ENCODE assay signal across 7 mouse cellular contexts in genomic region chr16:87307109-87307735, GRCm38 (mm10). TPM values are rescaled to one million over a fixed set of nuclear protein-coding genes. Genes with fewer than 3 reads are reported as not detected.
DNase-seq lines count a peak whose midpoint lies in the region; ATAC-seq and TF ChIP-seq lines count a peak whose summit lies in the region.

No protein-coding gene starts in this region.

- no peaks in the 10 kb centered on the region; the same call in 1 of the 2 replicates for H3K4me1 ChIP-seq in testis, adult 2 months (ENCODE audit: control insufficient read depth, insufficient read depth, low read length)
- peaks cover 10% of the 10 kb centered on the region for H3K4me1 ChIP-seq in heart, adult 2 months (ENCODE audit: control insufficient read depth, insufficient read depth, low read length)
- no peaks in the 10 kb centered on the region for H3K4me1 ChIP-seq in forebrain, embryonic 11.5 days (replicated peaks; ENCODE audit: control insufficient read depth, insufficient read depth, low read length)

- H3K36me3 ChIP-seq in testis, adult 2 months (ENCODE audit: control insufficient read depth, insufficient read depth, low read length) = no peaks in the 10 kb centered on the region
- peaks cover 12% of the 10 kb centered on the region for H3K36me3 ChIP-seq in heart, adult 2 months (ENCODE audit: control insufficient read depth, insufficient read depth, low read length)
- no peaks in the 10 kb centered on the region for H3K36me3 ChIP-seq in forebrain, embryonic 11.5 days (ENCODE audit: control insufficient read depth, insufficient read depth, low read length)

- WGBS in heart, adult 2 months = 33% methylated on average over 10 of the region's 10 CpGs
- WGBS in forebrain, embryonic 11.5 days = 92% methylated on average over 10 of the region's 10 CpGs

- intact Hi-C loops in heart, adult 2 months (cut with DNase I) = loop anchor here (5.0 kb wide), 1 partner anchor 45 kb away; no protein-coding TSS in a partner anchor
- intact Hi-C loops in left cerebral cortex, postnatal 14 days (cut with DNase I) = no loop called here

- ATAC-seq in forebrain, embryonic 11.5 days (replicated peaks; ENCODE audit: low FRiP score) = no peak

- H3K4me3 ChIP-seq in testis, adult 2 months (ENCODE audit: control insufficient read depth, low read depth, low read length) = no peak overlapping the region
- no peak overlapping the region for H3K4me3 ChIP-seq in heart, adult 2 months
- H3K4me3 ChIP-seq in forebrain, embryonic 11.5 days (ENCODE audit: low read depth, low read length) = no peak overlapping the region

- no peaks in the 10 kb centered on the region for H3K9me3 ChIP-seq in forebrain, embryonic 11.5 days (ENCODE audit: control insufficient read depth, low read length)

- DNase-seq in testis, postnatal 14 days (ENCODE audit: low spot score) = no peak
- DNase-seq in heart, adult 2 months = peak in 1 of 2 experiments; percentile 55
- DNase-seq in left cerebral cortex, postnatal 14 days (ENCODE audit: low spot score in 2 of 2) = peak; percentile 16 to 43
- no peak for DNase-seq in ovary, postnatal 36 days (ENCODE audit: low spot score)
- no peak for DNase-seq in thymus, postnatal 25 days
- no peak for DNase-seq in forebrain, embryonic 11.5 days (ENCODE audit: low spot score)

- H3K79me2 ChIP-seq in heart, adult 2 months (replicated peaks; ENCODE audit: control insufficient read depth, insufficient read depth, low read length) = no peaks in the 10 kb centered on the region

- 0 out of 2 replicates have a peak, but pooled peaks have one; percentile 45 for TF ChIP-seq EP300 in heart, adult 2 months (IDR thresholded peaks at IDR 0.05; ENCODE audit: insufficient read depth, low read depth, low read length)

- H3K27ac ChIP-seq in testis, adult 2 months (ENCODE audit: control insufficient read depth, insufficient read depth, low read depth, low read length) = peak overlapping the region; percentile 22; the same call in 1 of the 2 replicates
- H3K27ac ChIP-seq in heart, adult 2 months = peak overlapping the region; percentile 79
- H3K27ac ChIP-seq in forebrain, embryonic 11.5 days (ENCODE audit: low read depth, low read length) = no peak overlapping the region

- no peaks in the 10 kb centered on the region for H3K27me3 ChIP-seq in testis, adult 2 months (ENCODE audit: control insufficient read depth, insufficient read depth, low read length)
- no peaks in the 10 kb centered on the region for H3K27me3 ChIP-seq in heart, adult 2 months (ENCODE audit: control insufficient read depth, insufficient read depth, low read length)
- no peaks in the 10 kb centered on the region for H3K27me3 ChIP-seq in forebrain, embryonic 11.5 days (ENCODE audit: control insufficient read depth, insufficient read depth, low read length)

- no peak overlapping the region for H3K4me2 ChIP-seq in forebrain, embryonic 11.5 days (ENCODE audit: low read depth, low read length, severe bottlenecking)

- no peak overlapping the region for H3K9ac ChIP-seq in heart, adult 2 months (ENCODE audit: low read depth, low read length)
- no peak overlapping the region for H3K9ac ChIP-seq in forebrain, embryonic 11.5 days (ENCODE audit: low read length)

- no peak for TF ChIP-seq CTCF in testis, adult 2 months (IDR thresholded peaks at IDR 0.05; ENCODE audit: control insufficient read depth, insufficient read depth, insufficient replicate concordance, low read depth, low read length)
- no peak for TF ChIP-seq CTCF in heart, adult 2 months (IDR thresholded peaks at IDR 0.05)

- no peak for TF ChIP-seq POLR2A in testis, adult 2 months (IDR thresholded peaks at IDR 0.05; ENCODE audit: control insufficient read depth, low read depth, low read length)
- 0 out of 2 replicates have a peak, but pooled peaks have one; percentile 33 for TF ChIP-seq POLR2A in heart, adult 2 months (IDR thresholded peaks at IDR 0.05; ENCODE audit: insufficient read depth, low read depth, low read length)

RNA-seq across cellular contexts. Expression of gene N6amt1, which starts 46.8 kb away (rescaled TPM):
- 3.0 and 3.6 TPM in 2 replicates for polyA plus RNA-seq in testis, adult 2 months (2012; rRNA removed)
- 10 to 100 TPM; 16.8 to 19.0 TPM for total RNA-seq in heart, adult 2 months (2021)
- 9.8 and 14.1 TPM in 2 replicates for polyA plus RNA-seq in heart, adult 2 months (2012; rRNA removed)
- 10 to 100 TPM; 20.4 to 21.3 TPM for total RNA-seq in left cerebral cortex, postnatal 14 days (2021)
- 17.7 and 19.5 TPM in 2 replicates for polyA plus RNA-seq in forebrain, embryonic 11.5 days (2014; fragmentation: Nextera tagmentation; extraction: Ambion mirVana)

Comparison
In these comparisons a context has a peak if more than half of its experiments do, and no peak if none do; other contexts are left out.
1. DNase-seq: peak in left cerebral cortex, postnatal 14 days (2 of 2); none in testis, postnatal 14 days (single experiment), ovary, postnatal 36 days (single experiment), thymus, postnatal 25 days (single experiment) and forebrain, embryonic 11.5 days (single experiment).